Mouse (Mus musculus): ENCODE results near the gene Car12.

Gene Car12

DNA sequence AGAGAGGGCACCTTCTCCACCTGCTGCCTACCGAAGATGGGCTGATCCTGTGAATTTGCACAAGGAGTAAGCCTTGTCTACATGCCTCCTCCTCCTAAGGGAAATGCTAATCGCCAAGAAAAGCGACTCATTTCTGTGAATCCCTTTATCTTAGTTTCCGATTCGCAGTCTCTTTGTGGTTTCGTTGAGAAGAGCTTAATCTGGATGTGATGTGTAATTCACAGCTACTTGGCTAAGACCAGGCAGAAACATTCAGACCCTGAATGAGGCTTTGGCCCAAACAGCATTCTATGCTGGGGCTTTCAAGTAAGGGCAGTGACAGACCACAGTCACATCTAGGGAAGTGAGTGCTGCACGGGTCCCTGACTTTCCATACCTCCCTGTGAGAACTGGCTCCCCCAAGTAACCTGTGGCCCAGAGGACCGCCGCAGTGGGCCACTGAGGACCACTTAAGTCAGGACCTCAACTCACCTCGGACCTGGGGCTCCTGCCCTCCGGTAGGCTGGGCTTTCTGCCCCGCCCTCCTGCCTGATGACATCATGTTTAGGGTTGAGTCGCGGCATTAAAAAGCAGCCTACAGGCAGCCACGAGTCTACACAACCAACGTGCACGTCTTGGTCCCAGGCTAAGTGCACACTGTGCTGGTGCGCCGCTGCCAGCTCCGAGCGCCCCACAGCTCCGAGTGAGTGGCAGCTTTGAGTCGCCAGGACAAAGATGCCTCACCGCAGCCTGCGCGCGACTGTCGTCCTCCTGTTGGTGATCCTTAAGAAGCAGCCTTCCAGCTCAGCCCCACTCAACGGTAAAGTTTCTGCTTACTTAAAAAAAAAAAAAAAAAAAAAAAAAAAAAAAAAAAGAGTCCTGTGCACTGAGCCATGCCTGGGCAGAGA lies at the start of gene Car12:
TSS of gene Car12 (plus strand) at position 552 of the 887 bp plus-strand sequence.
- DNase-seq, result peak; percentile 71

DNA sequence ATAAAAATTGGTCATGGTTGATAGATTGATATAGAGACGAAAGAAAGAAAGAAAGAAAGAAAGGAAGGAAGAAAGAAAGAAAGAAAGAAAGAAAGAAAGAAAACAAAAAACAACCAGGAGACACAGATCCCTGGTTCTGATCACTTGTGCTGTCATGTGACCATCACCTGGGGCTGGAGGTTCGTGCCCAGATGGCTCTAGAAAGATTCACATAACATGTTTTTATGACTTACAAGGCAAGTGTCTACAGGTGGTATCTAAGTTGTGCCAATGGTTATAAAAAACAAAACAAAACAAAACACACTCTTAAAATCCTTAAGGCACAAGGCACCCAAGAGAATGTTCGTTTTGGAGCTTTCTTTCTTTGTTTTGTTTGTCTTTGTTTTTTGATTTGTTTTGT lies 49.7 kb upstream of the Car12 start:
- DNase-seq, result no peak

DNA sequence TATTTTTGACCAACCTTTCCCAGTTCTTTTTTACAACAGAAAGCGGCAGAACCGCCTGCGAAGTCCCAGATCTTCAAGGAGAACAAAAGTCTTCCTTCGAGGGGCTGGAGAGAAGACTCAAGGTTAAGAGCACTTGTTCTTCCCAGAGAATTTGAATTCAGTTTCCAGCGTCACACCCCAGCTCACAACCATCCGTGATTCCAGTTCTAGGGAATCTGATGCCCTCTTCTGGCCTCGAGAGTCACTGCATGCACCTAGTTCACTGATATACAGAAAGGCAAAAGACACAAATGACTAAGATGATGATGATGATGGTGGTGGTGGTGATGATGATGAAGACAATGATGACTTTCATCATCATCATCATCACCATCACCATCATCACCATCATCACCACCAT lies 48.9 kb upstream of the Car12 start:
- DNase-seq, result no peak

DNA sequence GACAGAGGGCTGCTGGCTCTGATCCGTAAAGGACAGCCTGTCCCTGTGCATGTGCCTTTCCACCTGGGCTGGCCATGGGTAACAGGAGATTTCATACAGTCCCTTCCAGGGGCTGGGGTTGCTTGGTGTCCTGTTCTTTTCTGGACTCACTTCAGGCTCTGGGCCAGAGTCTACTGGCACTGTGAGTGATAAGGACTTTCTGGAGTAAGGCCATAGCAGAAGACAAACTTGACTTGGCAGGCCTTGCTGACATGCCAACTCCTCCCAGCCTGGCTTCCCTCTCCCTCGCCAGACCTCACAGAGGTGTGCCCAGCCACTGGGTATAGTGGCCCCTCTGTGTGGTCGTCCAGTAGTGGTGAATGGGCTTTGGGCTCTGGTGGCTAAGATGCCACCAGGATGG lies 47.3 kb upstream of the Car12 start:
- DNase-seq, result no peak

DNA sequence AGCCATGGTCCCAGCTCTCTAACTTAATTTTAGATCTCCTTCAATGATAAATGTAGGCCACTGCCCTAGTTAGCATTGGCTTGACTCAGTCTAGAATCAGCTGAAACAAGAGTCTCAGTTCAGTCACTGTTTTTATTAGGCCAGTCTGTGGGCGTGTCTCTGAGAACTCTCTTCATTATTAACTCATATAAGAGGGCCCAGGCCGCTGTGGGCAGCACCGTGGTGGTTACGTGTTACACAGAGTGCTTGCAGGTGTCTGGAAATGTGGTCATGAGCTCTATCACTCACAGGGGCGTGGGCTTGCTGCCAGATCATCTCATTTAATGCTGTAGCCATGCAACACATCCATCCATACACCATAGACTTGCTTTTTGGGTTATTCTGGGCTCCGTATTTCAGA lies 46.4 kb upstream of the Car12 start:
- DNase-seq, result no peak

DNA sequence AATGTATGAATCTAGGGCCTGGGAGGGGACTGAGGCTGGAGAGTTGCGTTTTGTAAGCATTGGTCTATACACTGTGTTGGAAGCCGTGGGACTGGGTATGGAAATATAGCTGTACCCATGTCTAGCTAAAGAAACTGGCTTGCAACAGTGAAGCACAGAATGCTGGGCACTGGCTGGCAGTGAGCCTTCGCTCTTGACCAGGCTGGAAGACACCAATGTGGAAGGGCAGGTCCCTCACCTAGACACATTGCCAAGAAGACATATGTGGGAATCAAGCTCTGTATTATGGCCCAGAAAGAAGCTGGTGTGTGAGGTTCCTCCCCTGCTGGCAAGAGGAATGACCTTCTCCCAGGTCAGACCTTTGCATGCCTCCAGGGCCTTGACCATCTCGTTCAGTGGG lies 45.6 kb upstream of the Car12 start:
- DNase-seq, result no peak

DNA sequence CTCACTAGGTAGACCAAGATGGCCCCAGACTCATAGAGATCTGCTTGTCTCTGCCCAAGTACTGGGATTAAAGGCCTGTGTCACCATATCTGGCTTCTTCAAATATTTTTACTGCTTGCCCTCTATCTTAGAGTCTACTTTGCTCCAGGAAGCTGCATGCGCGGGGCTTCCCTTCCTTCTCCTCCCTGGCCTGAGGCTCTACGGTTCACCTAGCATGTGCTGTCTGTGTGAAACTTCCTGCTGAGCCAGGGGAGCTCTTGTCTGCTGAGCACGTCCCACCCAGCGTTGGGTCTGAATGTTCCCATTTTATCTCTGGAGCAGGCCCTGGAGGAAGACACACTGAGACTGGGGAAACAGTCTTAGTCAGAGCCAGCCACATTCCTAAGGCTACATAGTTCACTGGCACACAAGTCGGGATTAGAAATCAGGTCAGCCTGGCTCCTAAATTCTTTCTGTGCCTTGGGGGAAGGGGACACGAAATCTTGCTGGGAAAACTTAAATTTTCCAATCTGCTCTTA lies 43.9 kb upstream of the Car12 start:
- DNase-seq, result no peak

DNA sequence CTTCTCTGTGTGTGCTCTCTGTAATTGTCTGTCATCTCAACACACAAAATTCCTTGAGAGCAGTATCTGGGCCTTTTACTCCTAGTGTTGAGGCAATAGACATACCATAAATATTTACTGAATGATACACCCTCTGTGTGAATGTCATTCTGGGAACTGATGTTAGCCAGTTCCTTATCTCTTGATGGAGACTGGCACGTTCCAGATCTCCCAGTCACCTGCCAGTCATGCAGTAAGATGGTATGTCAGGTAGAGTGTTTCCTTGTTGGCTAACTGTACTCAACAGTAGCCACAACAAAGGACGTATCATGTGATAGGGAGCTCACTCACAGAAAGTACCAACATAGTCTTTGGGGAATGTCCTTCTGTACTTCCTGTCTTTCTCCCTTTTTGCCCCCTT lies 39.7 kb upstream of the Car12 start:
- DNase-seq, result no peak

DNA sequence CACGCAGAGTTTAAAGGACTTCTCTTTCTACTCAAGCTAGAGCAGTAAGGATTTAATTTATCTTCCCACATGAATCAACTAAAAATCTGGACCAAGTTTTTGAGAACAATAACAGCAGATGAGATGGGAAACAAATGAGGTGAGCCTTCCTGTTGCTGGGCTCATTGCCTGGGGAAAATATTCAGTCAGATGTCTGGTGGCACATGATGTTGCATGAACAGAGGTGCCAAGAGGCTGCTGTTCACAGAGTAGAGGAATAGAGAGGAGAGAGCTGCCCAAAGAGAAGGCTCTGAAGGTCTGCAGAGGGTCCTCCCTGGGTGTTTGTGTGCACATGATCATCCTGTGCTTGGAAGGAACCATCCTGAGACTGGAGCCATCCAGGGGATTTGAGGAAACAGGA lies 37.9 kb upstream of the Car12 start:
- no peak for DNase-seq

DNA sequence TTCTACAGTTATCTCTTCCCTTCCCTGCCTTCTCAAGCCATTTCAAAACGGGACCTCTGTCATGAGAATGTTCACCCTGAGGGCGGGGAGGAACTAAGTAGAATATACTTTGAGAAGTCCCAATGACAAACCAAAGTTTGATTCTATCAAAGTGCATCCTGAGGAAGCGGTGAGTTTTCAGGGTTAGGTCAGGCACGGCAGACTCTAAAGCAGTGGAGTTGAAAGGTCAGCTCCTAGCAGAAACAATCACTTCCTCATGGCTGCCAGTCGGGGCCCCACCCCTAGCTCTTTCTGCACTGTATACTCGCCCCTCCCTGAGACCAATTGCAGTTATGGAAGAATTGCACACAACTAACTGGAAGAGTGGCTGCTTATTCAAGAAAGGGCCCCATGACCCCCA lies 33.4 kb upstream of the Car12 start:
- no peak for DNase-seq

DNA sequence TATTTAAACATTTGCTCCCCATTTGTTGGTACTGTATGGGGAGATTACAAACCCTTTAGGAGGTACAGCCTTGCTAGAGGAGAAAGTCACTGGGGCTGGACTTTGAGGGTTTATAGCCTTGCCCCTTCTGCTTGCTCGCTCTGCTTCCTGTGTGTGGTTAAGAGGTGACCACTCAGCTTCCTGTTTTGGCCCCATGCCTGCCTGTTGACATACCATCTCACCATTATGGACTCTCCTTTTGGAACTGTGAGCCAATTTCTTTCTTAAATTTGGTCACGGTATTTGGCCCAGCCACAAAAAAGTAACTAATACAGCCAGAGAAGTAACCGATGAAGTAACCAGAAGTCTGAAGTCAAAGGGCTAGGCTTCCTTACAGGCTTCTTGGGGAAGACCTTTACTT lies 30.7 kb upstream of the Car12 start:
- DNase-seq, result no peak

DNA sequence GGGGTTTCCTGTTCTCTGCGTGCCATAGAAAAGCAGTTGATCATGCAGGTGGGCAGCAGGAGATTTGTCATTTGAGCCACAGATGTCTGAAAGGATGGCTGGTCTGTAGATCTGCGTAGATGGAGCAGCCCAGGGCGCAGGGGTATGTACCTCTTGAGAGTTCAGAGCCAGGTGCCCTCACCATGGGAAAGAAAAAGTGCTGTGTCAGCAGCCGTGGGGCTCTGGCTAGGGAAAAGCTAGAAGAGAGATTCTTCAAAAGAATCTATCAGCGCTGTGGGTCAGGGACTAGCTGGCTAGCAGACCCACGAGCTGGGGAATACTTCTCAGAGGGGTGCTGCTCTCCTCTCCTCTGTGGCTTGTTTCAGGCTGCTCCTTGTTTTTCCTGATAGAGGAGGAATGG lies 27.8 kb upstream of the Car12 start:
- no peak for DNase-seq

DNA sequence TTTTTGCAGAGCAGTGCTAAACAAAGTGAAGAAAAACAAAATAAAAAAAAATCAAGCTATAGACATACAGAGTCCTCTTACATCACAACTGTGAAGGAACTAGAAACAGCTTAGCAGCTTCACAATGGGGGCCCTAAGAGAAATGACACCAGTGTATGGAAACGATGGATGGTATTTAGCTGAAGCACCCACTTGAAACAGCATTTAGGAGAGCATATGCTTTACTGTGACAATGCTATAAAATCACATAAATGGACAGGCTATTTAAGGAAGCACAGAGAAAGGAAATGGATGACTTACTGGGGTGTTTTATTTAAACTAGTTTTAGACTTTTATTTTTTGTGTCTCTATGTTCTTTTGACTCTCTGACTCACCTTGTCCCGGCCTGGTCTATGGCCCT lies 25.8 kb upstream of the Car12 start:
- DNase-seq, result no peak

DNA sequence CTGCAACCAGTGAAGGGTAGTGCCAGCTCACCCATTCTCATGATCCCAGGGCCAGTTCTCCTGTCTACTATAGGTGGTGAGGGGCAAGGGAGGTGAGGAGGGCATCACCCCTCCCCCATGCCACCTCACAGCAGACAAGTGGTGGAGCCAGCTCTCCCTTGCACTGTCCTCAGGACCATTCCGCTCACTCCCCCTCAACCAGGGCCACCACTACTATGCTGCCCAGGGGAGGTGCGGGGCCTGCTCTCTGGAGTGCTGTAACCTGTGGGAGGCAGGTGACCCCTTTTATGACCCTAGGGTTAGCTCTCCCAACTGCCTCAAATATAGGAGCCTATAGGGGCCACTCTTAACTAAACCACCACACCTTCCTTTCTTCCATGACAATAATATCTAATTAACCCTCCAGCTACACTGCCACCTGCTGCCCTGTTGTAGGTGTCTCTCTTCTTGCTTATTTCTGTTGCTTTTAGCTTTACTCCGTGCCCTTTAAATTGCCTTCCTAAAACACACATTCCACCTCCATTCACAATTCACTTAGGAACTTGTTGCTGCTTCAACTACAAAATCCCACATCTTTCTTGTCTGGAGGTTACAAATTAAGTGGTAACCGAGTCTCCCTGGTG lies 21.7 kb upstream of the Car12 start:
- DNase-seq, result no peak

DNA sequence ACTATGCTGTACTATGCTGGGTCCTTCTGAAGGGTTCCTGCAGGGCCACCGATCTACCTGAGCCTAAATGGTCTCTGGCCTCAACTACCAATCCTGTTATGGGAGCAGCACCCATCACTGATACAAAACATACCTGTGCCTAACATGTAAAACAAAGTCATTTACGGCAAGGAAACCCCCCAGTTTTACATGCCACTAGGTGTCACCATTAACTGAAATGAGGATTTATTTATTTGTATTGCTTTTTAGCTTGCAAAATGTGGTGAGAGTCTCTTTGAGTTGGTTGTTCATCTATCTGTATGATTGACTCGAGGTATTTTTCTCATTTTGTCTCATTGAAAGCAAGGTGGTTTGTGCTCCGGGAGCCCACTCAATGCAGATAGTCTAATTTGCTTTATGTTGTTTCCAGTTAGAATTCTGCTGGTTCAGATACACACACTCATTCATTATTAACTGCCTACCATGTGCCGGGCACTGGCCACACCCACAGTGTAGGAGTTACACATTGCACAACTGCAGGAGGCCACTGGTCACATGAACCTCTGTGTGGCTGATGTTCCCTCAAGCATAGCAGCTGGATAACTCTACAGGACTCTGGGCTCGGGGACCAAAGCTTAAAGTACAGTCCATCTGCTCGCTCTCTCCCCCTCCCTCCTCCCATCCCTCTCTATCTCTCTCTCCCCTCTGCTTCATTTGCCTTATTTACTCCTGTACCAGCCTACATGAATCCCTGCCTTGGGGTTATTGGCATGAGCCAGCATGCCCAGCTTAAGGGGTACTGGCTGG lies 15.9 kb upstream of the Car12 start:
- DNase-seq, result peak; percentile 87

DNA sequence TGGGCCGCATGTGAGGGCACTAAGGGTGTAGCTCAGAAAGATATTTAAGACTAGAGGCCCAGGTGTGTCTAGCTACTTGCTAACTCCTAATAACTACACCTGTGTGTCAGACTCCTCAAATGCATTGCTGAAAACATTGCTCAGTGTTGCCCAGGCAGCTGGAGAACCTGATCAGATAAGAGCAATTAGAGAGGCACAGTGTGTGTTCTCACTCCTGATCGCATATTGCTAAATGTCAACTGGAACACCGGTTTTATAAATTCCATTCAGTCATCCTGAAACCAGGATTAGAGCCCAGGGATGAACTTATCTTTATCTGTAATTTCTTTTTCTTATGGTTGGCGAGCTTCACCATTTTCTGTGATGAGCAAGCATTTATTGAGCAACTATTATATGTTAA lies 13.7 kb upstream of the Car12 start:
- no peak for DNase-seq

DNA sequence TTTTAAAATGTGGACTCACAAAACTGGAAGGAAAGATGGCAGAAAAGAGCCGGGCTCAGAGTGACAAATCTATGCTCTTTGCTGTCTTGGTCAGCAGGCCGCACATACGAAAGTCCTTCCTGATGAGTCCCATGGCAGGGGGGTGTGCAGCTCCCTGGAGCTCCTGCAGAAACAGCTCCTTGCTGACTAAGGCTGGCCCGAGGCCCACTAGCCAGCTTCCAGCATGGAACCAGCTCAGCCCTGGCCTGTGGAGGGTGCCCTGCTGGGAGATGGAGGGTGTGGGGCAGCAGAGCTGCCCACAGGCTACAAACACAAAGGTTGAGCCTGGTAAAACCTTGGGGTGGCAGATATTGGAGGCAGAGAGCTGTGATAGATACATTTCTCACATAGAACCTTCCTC lies 10.5 kb upstream of the Car12 start:
- DNase-seq, result no peak

DNA sequence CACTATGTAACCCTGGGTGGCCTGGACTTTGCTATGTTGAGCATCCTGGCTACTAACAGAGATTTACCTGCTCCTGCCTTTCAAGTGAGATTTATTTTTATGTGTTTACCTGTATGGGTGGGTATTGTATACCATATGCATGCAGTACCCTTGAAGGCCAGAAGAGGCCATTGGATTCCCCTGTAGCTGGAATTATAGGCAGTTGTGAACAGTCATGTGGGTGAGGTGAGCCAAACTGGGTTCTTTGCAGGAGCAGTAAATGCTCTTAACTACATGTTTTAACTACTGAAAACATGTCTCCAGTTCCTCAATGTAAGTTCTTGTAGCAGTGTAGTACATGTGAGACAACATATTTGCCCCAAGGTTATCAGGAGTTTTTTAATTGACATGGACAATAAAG lies 8.1 kb upstream of the Car12 start:
- DNase-seq, result no peak

DNA sequence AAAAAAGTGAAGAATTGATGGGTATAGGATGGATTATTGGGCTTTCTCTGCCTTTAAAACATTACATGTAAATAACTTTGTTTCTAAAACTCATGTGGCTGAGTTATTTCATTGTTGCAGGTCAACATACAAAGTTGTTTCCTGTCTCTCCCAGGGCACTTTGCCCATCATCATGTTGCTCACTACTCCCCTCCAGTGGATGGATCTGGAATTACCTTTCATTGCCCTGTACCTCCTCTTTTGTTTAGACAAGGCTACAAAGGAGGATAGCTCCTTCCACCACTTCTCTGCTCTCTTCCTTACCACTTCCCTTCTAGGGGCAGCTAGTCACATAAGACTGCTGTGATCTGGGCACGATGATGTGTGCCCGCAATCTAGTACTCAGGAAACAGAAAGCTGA lies 7.7 kb upstream of the Car12 start:
- peak; percentile 85 for DNase-seq

DNA sequence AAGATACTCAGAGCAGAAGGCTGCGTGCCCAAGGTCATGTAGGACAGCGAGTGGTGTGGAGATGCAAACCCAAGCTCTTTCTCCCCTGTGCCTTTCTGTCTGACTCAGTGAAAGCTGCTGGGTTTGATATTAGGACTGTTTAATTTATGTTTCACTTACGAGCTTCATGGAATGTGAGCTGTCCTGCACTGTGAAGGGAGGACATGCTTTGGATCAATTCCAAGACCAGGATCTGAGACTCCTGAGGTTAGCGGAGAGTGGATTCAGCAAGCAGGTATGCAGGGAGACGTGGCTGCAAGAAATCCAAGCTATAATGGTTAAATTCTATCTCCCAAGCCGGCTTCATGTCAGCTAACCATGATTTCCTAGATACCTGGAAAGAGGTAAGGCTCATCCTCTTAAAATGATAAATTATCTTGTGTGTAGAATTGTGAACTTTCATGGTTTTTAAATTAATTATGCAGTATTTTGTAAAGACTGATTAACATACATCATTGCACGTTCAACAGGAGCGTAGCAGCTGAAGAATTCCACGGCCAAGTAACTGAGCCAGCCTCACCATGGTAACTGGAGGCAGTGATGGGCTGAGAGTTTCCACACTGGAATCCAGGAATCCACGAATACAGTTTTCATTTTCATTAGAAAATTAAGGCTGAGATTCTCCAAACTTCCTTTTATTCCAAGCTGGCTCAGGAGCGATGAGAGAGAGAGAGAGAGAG lies 5.3 kb upstream of the Car12 start:
- DNase-seq, result no peak

DNA sequence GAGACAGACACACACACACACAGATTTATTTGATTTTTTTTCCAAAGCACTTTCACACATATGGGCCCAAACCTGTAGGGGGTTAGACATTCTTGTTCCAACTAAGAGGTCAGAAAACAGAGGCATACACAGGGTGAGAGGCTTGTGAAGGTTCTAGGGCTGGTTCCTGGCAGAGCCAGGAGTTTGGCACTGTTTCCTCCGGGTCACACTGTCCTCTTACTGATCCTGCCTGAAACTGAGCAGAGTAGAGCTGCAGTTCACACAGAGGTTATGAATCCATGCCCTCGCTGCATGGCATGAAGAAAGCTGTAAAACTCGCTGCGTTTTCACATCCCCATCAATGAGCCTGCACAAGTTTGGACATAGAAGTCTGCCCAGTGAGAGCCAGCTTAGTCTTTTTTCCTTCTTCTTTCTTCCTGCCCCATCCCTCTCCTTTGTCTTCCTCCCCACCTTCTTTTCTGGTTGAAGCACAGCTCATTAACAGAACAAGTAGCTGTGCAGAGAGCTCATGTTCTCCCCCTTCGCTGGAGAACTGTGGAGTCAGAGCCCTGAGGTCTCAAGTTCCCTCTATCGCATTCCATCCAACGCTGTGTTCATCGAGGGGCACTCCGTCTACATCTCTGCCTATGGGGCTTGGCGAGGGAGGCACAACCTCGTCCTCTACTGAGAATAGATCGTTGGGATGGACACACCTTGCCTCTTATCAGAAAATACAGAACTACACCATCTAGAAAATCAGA lies 4.5 kb upstream of the Car12 start:
- peak; percentile 47 for DNase-seq

DNA sequence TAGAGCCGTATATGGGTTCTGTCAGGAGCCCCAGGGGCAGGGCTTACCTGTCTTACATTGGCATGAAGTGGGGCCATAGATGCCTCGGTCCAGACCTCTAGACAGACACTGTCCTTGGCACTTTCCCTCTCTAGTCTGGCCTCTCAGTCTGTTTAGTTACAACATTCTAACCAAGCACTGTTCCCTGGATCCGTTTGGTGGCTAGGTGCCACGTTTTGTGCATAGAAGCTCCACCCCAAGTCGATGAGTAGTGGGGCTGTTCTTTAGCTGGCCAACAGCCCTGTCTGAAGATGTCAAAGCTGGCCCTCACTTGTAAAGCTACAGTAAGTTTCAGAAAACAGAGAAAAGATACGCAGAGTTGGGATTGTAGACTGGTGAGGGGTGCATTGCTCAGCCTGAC lies 2.9 kb upstream of the Car12 start:
- no peak for DNase-seq

Data from kidney, adult 18-20 months (tissue).